Mouse (Mus musculus) layer of hippocampus, postnatal 25 days (tissue): ENCODE data around the gene Aknad1. TPM values are rescaled to one million over a fixed set of nuclear protein-coding genes. Genes with fewer than 3 reads are reported as not detected.

Experiments used
- DNase-seq, 2 experiments: peaks; one replicate each; pipeline ENCODE4 v3.0.0; 2022; ENCODE audit warnings: mixed read lengths in 2 of 2, low spot score in 1 of 2; ENCODE audit errors: extremely low spot score in 1 of 2
- total RNA-seq, 2 experiments: library from RNA; stranded (reverse); gene quantifications; 2 replicates each; pipeline ENCODE4 v1.2.3; 2021

The Aknad1 gene
- total RNA-seq, 2 experiments from 2014 or later: not detected

GRCm38 (mm10) chr3:108744060-108744459 lies 4.6 kb downstream of the Aknad1 start:
- DNase-seq: no peak

GRCm38 (mm10) chr3:108751061-108751460 lies 11.6 kb downstream of the Aknad1 start:
- no peak for DNase-seq

DNA sequence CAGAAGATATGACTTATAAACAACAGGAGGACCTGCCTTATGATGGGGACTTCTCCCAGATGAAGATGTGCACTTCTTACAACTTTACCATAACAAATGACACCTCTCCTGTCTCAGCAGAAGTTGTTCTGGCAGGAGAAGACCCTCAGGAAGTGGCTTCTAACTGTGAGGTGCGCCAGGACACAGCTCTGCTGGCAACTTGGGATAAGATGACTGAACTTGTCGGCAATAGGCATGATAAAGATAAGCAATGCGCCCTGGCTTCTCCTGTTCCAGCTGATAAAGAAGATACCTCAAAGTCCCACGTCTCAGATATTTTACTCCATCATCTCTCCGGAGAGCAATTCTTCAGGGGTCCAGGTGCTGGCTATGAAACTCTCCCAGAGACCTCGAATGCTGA lies 12.2 kb downstream of the Aknad1 start:
- no peak for DNase-seq

DNA sequence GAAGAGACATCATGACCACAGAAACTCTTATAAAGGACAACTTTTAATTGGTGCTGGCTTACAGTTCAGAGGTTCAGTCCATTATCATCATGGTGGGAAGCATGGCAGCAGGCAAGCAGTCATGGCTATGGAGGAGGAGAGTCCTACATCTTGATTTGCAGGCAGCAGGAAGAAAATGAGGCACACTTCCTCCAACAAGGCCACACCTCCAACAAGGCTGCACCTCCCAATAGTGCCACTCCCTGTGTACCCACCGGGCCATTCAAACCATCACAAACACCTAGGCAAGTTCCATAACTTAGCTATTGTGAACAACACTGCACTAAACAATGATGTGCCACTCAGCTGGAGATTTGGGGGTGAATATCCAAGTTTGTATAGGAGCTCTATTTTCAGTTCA lies 15.1 kb downstream of the Aknad1 start:
- no peak for DNase-seq

GRCm38 (mm10) chr3:108755542-108755941 lies 16.1 kb downstream of the Aknad1 start:
- DNase-seq: no peak

GRCm38 (mm10) chr3:108756131-108756530 lies 16.7 kb downstream of the Aknad1 start:
- no peak for DNase-seq

GRCm38 (mm10) chr3:108757570-108757969 lies 18.1 kb downstream of the Aknad1 start:
- DNase-seq: no peak

DNA sequence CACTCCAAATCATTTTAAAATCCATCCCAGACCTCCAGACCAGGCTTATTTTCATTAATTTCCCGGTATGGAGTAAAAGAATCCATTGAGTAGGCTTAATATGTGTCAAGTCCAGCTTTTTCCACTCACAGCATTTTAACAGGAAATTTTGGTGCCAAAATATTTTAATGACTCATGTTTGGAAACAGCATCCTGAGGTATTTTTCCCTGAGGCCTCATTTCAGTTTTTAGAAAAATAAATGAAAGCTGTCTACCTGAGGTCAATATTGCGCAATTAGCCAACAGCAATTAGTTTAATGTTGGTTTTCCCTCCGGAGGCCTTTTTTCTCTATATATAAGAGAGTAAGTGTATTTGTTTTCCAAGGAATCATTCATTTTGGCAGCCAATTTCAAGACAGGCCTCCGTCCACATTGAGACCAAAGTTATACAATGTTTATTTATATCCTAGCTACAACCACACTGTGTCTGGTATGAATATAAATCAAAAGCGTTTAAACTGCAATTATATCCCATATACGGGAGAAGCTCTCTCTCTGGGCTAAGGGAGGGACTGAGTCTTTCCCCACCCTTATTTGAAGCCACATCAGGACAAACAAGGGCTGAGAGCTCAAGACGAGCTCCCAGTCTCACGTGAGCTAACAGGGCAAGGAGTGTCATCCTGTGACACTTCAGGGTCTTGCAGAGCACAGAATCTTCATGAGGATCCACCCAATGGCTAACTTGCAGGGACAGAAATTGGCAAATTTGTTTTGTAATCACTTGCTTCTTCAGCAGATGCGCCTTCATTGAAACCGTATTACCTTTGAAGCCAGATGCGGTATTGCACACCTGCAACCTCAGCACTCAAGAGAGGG lies 20.3 kb downstream of the Aknad1 start:
- DNase-seq: no peak

DNA sequence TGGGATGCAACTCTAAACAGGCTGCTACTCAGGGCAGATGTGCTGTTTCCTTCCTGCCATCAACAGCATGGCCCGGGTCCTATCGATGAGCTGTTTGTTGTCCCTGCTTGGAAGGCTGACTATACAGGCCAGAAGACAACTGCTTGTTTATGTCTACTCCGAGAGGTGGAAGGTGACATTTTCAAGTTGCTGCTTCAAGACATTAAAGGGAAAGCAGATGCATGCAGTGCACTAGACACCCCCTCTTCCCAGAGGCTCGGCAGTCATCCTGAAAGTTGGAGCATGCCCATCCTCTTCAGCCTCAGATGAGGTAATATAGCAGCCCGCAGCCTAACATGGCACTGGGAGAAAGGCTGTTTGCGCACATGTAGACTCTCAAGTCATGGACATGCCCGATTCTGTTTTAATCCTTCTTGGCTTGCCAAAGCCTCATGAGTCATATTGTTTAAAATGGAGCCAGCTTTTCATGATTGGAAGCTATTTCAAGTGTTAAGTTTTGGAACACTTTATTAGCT lies 23.2 kb downstream of the Aknad1 start:
- DNase-seq: peak in 1 of 2 experiments; percentile 15

GRCm38 (mm10) chr3:108763691-108764090 lies 24.2 kb downstream of the Aknad1 start:
- DNase-seq: no peak

DNA sequence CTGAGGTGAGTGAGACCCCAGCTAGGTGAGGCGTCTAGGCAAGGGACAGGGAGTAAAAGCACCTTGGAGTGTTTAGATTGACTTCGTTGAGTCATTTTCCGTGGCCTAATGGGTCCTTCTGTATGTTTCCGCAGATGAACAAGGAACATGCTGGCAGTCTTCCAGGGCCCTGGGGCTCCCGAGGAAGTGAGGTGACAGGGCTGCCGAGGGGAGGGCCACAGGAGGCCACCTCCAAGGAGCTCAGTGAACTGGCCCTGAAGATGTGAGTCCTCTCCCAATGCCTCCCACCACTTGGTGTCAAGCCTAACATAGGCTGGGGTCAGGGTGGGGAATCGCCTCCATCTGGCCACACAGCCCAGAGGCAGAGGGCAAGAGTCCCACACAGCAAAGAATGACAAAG lies 25.5 kb downstream of the Aknad1 start:
- no peak for DNase-seq

- DNase-seq: no peak
Observed at GRCm38 (mm10) chr3:108765476-108765875, 26.0 kb downstream of the Aknad1 start.

DNA sequence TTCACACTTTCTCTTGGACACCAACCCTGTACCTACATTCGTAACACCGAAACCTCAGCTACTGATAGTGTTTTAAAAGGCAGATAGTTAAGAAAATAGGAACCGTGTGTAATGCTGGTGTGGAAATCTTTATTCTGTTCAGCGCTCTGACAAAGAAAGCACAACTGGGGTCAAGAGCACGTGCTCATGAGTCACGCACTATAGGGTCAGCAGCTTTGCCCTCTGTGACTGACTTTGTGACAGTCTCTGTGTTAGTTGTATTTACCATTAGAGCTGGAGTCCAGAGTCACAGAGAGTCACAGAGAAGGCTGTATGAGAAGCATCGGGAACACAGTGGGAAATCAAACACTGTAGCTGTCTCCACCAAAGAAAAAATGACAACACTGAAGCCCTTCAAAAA lies 27.5 kb downstream of the Aknad1 start:
- DNase-seq: no peak

DNA sequence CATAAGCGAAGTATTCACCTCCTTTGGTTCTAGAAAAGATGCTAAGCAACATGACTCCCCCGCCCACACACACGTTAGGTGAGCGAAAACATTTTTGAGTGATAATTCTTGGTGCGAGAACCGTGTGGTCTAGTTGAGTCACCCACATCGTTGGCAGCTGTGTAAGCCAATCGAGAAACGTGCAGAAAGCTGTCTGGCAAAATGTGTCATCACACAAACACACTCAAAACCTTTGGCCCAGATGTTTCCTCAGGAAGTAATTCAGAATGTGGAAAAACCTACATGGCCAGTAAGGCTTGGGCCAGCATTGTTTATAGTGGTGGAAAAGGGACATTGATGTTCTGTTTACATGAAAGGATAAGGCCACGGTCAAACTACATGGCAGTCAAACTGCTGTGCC lies 28.0 kb downstream of the Aknad1 start:
- DNase-seq: no peak

DNA sequence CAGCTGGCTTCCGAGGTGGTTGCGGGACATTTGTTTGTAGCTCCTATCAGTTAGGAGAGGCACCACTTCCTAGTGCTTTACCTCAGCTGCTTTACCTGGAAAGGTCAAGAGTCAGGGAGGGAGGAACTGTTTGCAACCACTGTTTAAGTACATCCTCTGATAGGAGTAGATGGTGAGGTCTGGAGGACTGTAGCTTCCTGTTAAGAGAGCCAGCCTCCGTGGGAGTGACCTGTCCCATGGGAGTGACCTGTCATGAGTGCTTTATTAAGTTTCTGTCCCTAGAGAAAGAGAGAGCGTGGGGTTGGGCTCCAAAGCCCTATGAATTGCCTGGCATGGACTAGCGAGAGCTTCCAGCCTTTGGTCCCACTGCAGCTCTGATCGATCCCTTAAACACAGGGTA lies 30.1 kb downstream of the Aknad1 start:
- DNase-seq: no peak

DNA sequence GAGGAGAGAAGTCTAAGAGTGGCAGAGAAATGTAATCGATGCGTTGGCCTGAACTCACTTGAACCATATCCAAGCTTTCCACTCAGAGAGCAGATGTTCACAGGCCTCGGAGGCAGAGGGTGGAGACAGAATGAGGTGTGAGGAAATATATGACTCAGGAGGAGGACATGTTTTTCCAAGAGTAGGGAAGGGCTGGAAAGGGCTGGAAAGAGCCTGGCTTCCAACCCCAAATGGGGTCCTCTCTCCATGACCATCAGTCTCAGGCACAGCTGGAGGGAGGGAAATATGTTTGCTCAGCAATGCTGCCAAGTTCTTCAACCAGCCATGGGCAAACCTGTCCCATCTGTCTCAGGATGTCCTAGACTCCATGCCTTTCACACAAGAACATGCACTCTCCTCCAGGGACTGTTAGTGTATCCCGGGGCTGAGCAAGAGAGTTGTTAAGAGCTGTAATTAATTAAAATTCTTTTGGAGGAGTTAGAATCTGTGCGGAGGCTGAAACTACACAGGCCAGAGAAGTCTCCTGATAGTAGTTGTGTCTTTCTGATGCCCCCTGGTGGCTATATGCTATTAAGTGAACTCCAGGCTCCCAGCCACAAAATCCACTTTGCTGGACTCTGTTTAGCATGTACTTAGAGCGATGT lies 31.4 kb downstream of the Aknad1 start:
- DNase-seq: peak in 1 of 2 experiments; percentile 49

GRCm38 (mm10) chr3:108772211-108772610 lies 32.8 kb downstream of the Aknad1 start:
- DNase-seq: peak in 1 of 2 experiments; percentile 29

DNA sequence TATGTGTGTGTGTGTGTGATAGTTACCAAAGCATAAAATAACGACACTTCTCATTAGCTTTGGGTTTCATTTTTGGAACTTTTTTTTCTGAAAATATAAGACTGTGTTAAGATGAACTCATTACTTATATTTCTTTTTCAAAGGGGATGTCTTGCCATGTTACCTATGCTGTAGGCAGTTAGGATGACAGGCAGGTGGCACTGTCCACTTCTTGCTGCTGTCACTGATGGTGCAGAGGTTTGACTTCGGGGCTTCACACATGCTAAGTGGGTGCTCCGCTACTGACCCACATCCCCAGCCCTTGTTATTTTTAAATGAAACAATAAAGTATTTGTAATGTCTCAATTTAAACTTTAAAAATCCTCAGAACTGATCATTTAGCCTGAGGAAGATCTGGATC lies 33.4 kb downstream of the Aknad1 start:
- DNase-seq: no peak

DNA sequence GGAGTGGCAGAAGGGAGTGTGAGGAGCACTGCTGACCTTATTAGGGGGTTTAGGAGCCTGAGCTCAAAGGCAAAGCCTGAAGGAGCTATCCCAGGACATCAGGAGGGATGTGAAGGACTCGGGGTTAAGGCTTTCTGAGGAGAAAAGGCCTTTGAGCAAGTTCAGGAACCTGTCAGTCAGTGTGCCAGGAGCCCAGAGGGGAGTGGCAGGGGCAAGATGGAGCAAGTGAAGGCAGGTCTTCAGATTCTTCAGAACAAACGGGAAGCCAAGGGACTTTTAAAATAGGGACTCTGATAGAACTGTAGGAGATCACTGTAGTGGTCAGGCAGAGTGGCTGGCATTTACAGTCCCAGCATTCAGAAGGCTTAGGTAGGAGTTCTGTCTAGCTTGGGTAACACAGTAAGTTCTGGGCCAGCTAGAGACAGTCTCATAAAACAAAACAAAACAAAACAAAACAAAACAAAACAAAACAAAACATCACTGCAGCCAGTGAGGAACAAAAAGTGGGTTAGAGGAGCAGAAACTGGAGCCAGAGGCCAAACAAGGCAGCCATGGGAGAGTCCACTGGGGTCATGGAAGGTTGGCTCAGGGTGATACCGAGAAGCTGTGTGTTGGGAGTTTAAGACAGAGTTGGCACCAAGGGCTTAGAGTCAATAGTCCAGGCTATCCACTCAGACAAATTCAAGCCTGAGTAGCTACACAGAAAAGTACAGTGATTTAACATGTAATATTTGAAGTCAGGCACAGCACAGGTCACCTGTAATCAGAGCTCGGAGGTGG lies 39.5 kb downstream of the Aknad1 start:
- DNase-seq: no peak

DNA sequence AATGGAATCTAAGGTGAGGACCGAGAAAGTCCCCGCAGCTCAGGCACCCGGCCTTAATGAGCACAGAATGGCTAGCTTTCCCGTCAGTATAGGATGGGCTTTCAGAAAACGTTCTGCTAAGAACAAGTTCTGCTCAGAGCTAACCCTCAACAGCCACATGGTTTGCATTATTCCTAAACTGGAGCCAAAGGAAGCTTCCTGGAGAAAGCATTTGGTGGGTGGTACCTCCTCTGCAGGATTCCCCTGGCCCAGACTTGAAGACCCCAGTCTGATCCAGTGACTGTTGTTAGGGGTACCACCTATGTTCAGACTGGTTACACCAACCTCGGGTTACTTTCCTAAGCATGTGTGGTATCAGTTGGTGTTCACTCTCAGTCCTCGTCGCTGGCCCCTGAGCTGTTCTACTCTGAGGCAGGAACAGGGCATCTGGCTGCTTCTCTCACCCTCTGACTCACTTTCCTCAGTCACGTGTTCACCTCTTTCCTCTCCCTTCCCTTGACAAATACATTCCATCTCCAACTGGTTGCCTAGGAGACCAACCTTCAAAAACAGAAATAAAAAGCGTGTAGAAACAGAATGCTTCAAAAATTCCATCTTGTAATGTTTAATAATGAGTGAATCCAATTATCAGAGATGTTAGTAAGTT lies 41.9 kb downstream of the Aknad1 start:
- DNase-seq: peak in 1 of 2 experiments; percentile 27
